Mouse (Mus musculus) ES-Bruce4 (cell line): ENCODE data around the gene Dsp.

Source experiments
- CTCF ChIP-seq: IDR thresholded peaks from one replicate; pipeline ENCODE4 v1.8.1; 2011; ENCODE audit warnings: low read depth, low read length
- POLR2A ChIP-seq: IDR thresholded peaks from one replicate; pipeline ENCODE4 v1.8.1; 2011; ENCODE audit warnings: low read length; ENCODE audit not compliant: insufficient read depth

- TF ChIP-seq POLR2A (no peak), CTCF (no peak)
Observed at GRCm38 (mm10) chr13:38204171-38204570, 53.1 kb downstream of the Dsp start.
